Mouse (Mus musculus) embryonic fibroblast, embryonic 13.5 days (primary cell): Measurements from ENCODE around the gene Rpl31.

Experiments used
- CTCF ChIP-seq: IDR thresholded peaks from 2 replicates; pipeline ENCODE4 v1.5.1; 2011; ENCODE audit warnings: mild to moderate bottlenecking, control low read depth, low read length, moderate library complexity, borderline replicate concordance; ENCODE audit not compliant: insufficient read depth
- POLR2A ChIP-seq: IDR thresholded peaks from 2 replicates; pipeline ENCODE4 v1.6.1; 2011; ENCODE audit warnings: low read depth, mild to moderate bottlenecking, control low read depth, low read length, moderate library complexity

- TF ChIP-seq CTCF (no peak), POLR2A (no peak)
Measured at GRCm38 (mm10) chr1:39379021-39379420, 11.4 kb downstream of the Rpl31 start.
